Mouse (Mus musculus) stomach, embryonic 16.5 days (tissue): ENCODE data around the gene Mapk1. TPM values are rescaled to one million over a fixed set of nuclear protein-coding genes. Genes with fewer than 3 reads are reported as not detected.

Experiments
- ATAC-seq: fragments of 200-750 bp; cut with Nextera tagmentation; 2 replicates; pipeline ENCODE4 v1.8.0; 2017; ENCODE audit warnings: moderate number of reproducible peaks, moderate TSS enrichment; ENCODE audit not compliant: insufficient read depth, low FRiP score
- H3K27ac ChIP-seq: fragments of 300-500 bp; sonication (generic); 2 replicates; pipeline ENCODE4 v1.5.1; 2014; ENCODE audit warnings: low read length
- H3K27me3 ChIP-seq: fragments of 300-500 bp; sonication (generic); 2 replicates; pipeline ENCODE4 v1.6.1; 2014; ENCODE audit warnings: low read length, control low read depth, mixed read lengths; ENCODE audit not compliant: control insufficient read depth, insufficient read depth
- H3K36me3 ChIP-seq: fragments of 300-500 bp; sonication (generic); 2 replicates; pipeline ENCODE4 v1.6.1; 2014; ENCODE audit warnings: low read length; ENCODE audit not compliant: control insufficient read depth, insufficient read depth
- H3K4me1 ChIP-seq: fragments of 300-500 bp; sonication (generic); 2 replicates; pipeline ENCODE4 v1.6.1; 2014; ENCODE audit warnings: low read length, control low read depth, mixed read lengths; ENCODE audit not compliant: control insufficient read depth, insufficient read depth
- H3K4me2 ChIP-seq: fragments of 300-500 bp; sonication (generic); 2 replicates; pipeline ENCODE4 v1.6.1; 2014; ENCODE audit warnings: low read depth, low read length, mixed read lengths
- H3K4me3 ChIP-seq: fragments of 300-500 bp; sonication (generic); replicated peaks from 2 replicates; pipeline ENCODE4 v1.5.1; 2014; ENCODE audit warnings: mild to moderate bottlenecking, low read length
- H3K9ac ChIP-seq: fragments of 300-500 bp; sonication (generic); 2 replicates; pipeline ENCODE4 v1.6.1; 2014; ENCODE audit warnings: low read length
- H3K9me3 ChIP-seq: fragments of 300-500 bp; sonication (generic); replicated peaks from 2 replicates; pipeline ENCODE4 v1.6.1; 2016; ENCODE audit warnings: low read length, control low read depth; ENCODE audit not compliant: control insufficient read depth
- WGBS: fragments of 180-500 bp; shearing (Covaris S2); extraction: QIAGEN DNeasy Blood & Tissue Kit; methylation state at CpG from one replicate; pipeline ENCODE4 v1.1.7; 2014; 5-methylcytosine and 5-hydroxymethylcytosine counted together
- polyA plus RNA-seq: library from polyadenylated mRNA; unstranded; fragments of >200 nt; fragmentation: Nextera tagmentation; extraction: Ambion mirVana; gene quantifications from 2 replicates; pipeline ENCODE4 v1.2.1, GENCODE M21; 2015

The Mapk1 gene
- polyA plus RNA-seq: 130 and 134 TPM in 2 replicates

DNA sequence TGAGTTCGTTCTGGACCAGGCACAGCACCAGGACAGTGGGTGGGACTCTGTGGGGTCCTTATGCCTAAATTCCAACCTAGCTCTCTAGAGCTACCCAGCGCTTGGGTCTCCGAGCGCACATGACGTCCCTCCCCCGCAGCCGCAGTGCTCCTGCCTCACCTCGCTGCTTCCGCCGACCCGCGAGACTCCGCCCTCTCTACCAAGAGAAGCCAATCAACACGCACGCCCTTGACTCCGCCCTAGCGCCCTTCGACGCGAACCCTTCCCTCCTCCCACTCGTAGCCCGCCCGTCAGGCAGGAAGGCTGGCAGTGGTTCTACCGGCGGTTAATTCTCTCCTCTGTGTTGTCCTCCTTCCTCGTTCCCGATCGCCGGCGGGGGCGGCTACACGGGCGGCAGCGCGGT, at the start of gene Mapk1:
Mapk1 (plus strand) TSS at position 252 of the 403 bp plus-strand sequence.
- Histone ChIP-seq H3K9ac (peak within 1 kb of the TSS; percentile 96), H3K4me1 (peaks cover 7% of the 10 kb centered on the region; the same call in 1 of the 2 replicates), H3K4me3 (peak within 1 kb of the TSS; percentile 100), H3K9me3 (no peaks in the 10 kb centered on the region), H3K36me3 (no peaks in the 10 kb centered on the region), H3K4me2 (peak within 1 kb of the TSS; percentile 79), H3K27ac (peak within 1 kb of the TSS; percentile 93), H3K27me3 (no peaks in the 10 kb centered on the region)
- ATAC-seq: peak; percentile 98
- under 1% methylated on average over 35 of the region's 35 CpGs for WGBS

DNA sequence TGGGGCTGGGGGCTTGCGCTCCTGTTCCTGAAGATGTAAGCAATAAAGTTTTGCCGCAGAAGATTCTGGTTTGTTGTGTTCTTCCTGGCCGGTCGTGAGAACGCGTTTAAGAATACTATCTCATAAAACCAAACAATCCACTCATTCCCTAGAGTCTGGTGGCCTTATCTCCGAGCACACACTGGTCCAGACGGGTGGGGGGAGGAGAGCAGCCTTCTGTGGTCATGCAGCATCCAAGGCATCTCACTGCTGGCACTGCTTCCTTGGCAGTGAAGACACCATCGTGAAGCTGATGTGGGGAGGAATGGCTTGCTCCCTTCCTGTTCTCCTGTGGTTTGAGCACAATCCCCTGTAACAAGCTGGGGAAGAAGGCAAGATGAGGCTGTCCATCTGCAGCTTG, 43.6 kb upstream of the Mapk1 start:
- Histone ChIP-seq H3K9me3 (no peaks in the 10 kb centered on the region), H3K9ac (no peak overlapping the region), H3K36me3 (no peaks in the 10 kb centered on the region), H3K4me3 (no peak overlapping the region), H3K27ac (no peak overlapping the region), H3K27me3 (no peaks in the 10 kb centered on the region), H3K4me2 (no peak overlapping the region), H3K4me1 (no peaks in the 10 kb centered on the region)
- WGBS: 92% methylated on average over 9 of the region's 9 CpGs
- ATAC-seq: no peak

DNA sequence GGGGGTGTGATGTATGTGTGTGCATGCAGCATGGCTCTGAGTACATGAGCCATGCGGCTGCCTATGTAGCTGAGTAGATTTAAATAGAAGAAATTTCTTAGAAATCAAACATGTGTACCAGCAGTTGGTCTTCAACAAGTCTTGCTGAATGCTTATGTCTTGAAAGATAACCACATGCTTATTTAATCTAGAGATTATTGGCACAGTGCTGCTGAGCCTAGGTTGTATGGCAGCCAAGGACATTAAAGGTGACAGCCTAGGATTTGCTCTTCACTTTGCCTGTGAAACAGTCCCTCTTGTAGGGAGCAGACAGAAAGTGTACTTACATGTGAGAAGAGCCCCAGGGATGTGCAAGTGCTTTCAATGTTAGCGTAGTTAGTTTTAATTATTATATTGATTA, 42.1 kb upstream of the Mapk1 start:
- no peak for ATAC-seq
- Histone ChIP-seq H3K27me3 (no peaks in the 10 kb centered on the region), H3K36me3 (no peaks in the 10 kb centered on the region), H3K9me3 (no peaks in the 10 kb centered on the region), H3K4me2 (no peak overlapping the region), H3K4me3 (no peak overlapping the region), H3K9ac (no peak overlapping the region), H3K27ac (no peak overlapping the region), H3K4me1 (no peaks in the 10 kb centered on the region)
- WGBS: 88% methylated on average over 2 of the region's 2 CpGs

DNA sequence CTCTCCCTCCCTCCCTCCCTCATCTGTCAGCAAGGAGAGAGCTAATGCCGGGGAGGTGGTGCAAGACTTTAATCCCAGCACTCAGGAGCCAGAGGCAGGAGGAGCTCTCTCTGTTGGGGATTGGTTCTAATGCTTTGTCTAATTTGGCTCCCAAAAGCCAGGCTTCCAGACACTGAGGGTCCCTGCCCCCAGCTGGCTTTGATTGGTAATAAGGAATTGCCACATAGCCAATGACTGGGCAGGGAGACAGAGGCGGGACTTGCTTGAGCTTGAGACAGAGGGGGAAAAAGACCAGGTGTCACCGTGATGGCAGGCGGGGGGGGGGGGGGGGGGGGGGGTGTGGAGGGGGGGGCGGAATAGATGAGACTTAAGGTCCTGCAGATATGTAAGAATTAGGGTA, 24.6 kb upstream of the Mapk1 start:
- Histone ChIP-seq H3K27me3 (no peaks in the 10 kb centered on the region), H3K4me2 (no peak overlapping the region), H3K9ac (no peak overlapping the region), H3K27ac (no peak overlapping the region), H3K4me1 (no peaks in the 10 kb centered on the region), H3K36me3 (no peaks in the 10 kb centered on the region), H3K4me3 (no peak overlapping the region), H3K9me3 (no peaks in the 10 kb centered on the region)
- WGBS: 10% methylated on average over 5 of the region's 5 CpGs
- no peak for ATAC-seq

DNA sequence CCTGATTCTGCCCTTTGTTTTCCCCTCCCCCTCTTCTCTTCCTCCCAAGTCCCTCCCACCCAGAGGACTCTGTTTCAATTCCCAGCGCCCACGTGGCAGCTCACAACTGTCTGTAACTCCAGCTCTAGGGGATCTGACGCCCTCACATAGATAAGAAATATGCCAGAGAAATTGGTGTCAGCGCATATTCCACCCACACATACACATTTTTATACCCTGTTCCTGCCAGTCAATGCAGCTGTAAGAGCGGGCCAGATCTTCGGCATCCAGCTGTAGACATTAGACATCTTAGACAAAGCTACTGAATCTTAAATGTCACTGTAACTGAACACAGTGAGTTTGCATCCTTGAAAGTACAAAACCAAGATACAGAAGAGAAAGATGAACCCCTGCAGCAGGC, 23.3 kb upstream of the Mapk1 start:
- WGBS: 85% methylated on average over 6 of the region's 6 CpGs

DNA sequence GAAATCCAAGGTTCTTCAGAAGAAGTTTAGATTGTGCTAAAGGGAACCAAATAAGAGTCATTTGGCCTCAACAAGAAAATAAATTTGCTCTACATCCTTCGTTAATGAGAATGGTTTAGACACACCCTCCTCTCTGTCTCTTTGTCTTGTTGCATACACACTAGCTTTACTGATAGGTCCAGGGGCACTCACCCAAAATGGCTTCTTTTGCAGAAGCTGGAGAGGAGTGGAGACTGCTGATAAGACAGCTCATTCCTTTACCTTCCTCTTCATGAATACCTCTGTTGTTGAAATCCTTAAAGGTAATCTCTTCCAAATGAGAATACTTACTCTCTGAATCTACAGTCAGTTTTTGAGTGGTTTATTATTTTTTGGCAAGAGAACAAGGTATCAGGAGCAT, 18.0 kb upstream of the Mapk1 start:
- 50% methylated on average over 1 of the region's 1 CpGs for WGBS
- ATAC-seq: no peak

More for the DNA sequence above, 23.3 kb upstream of the Mapk1 start:
- Histone ChIP-seq H3K9ac (no peak overlapping the region), H3K27ac (no peak overlapping the region), H3K4me3 (no peak overlapping the region), H3K4me2 (no peak overlapping the region), H3K9me3 (no peaks in the 10 kb centered on the region), H3K36me3 (no peaks in the 10 kb centered on the region), H3K4me1 (no peaks in the 10 kb centered on the region), H3K27me3 (no peaks in the 10 kb centered on the region)
- no peak for ATAC-seq

DNA sequence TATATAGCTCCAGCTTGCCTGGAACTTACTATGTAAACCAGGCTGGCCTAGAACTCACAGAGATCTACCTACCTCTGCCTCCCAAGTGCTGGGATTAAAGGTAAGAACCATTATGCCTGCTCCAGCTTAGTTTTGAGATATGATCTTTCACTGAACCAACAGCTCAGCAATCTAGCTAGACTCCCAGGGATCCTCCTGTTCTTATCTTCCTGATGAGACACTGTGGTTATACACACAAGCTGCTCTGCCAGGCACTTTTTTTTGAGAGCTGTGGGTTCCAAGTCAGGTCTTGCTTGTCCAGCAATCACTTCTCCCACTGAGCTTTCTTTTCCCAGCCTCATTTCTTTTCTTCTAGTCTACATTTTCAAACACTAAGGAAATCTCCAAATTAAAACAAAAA, 16.9 kb upstream of the Mapk1 start:
- ATAC-seq: no peak
- no peak overlapping the region for H3K4me3 ChIP-seq
- H3K9ac ChIP-seq: no peak overlapping the region
- H3K4me1 ChIP-seq: no peaks in the 10 kb centered on the region
- no peak overlapping the region for H3K4me2 ChIP-seq
- H3K9me3 ChIP-seq: no peaks in the 10 kb centered on the region
- no peak overlapping the region for H3K27ac ChIP-seq
- H3K36me3 ChIP-seq: no peaks in the 10 kb centered on the region
- no peaks in the 10 kb centered on the region for H3K27me3 ChIP-seq

More for the DNA sequence above, 18.0 kb upstream of the Mapk1 start:
- no peaks in the 10 kb centered on the region for H3K36me3 ChIP-seq
- no peak overlapping the region for H3K9ac ChIP-seq
- no peaks in the 10 kb centered on the region for H3K9me3 ChIP-seq
- no peak overlapping the region for H3K4me2 ChIP-seq
- H3K4me1 ChIP-seq: no peaks in the 10 kb centered on the region
- H3K27ac ChIP-seq: no peak overlapping the region
- H3K4me3 ChIP-seq: no peak overlapping the region
- H3K27me3 ChIP-seq: no peaks in the 10 kb centered on the region

DNA sequence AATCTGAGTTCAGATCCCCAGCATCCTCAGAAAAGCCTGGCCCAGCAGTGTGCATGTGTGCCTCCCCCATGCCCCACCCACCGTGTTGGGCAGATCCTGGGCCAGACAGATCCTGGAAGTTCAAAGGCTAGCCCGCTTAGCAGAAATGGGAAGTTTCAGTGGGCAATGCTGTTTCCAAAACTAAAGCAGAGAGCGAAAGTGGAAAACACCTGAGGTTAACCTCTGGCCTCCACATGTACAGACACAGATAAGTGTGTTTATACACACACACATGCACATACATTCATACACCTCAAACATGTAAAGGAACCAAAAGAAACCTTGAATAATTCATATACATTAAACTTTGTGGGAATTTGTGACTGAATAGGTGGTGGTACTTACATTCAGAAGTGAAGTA, 5.1 kb upstream of the Mapk1 start:
- Histone ChIP-seq H3K36me3 (no peaks in the 10 kb centered on the region), H3K4me2 (no peak overlapping the region), H3K4me1 (0 out of 2 replicates have a peak, but pooled peaks cover 5% of the 10 kb centered on the region), H3K9me3 (no peaks in the 10 kb centered on the region; the same call in 1 of the 2 replicates), H3K9ac (no peak overlapping the region), H3K4me3 (no peak overlapping the region), H3K27ac (no peak overlapping the region), H3K27me3 (no peaks in the 10 kb centered on the region)
- 79% methylated on average over 3 of the region's 3 CpGs for WGBS
- no peak for ATAC-seq

DNA sequence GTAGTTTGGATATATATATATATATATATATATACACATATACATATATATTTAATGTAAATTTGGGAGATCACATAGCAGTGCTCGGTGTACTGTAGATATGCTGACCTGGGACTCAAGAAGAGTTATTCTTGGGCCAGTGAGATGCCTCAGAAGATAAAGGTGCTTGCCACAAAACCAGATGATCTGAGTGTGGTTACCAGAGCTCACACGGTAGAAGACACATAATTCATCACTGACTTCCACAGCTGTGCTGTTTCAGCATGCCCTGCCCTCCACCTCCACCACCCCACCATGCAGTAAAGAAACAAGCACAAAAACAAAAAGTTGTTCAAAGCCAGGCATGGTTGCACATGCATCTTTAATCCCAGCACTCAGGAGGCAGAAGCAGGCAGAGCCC, 4.4 kb upstream of the Mapk1 start:
- H3K4me3 ChIP-seq: no peak overlapping the region
- no peaks in the 10 kb centered on the region for H3K27me3 ChIP-seq
- 0 out of 2 replicates have a peak, but pooled peaks cover 5% of the 10 kb centered on the region for H3K4me1 ChIP-seq
- no peaks in the 10 kb centered on the region; the same call in 1 of the 2 replicates for H3K9me3 ChIP-seq
- 47% methylated on average over 2 of the region's 2 CpGs for WGBS
- no peak overlapping the region for H3K4me2 ChIP-seq
- H3K9ac ChIP-seq: no peak overlapping the region
- no peaks in the 10 kb centered on the region for H3K36me3 ChIP-seq
- no peak overlapping the region for H3K27ac ChIP-seq
- no peak for ATAC-seq
